9 mouse cellular contexts compared by ENCODE assay signal in the genomic region with DNA sequence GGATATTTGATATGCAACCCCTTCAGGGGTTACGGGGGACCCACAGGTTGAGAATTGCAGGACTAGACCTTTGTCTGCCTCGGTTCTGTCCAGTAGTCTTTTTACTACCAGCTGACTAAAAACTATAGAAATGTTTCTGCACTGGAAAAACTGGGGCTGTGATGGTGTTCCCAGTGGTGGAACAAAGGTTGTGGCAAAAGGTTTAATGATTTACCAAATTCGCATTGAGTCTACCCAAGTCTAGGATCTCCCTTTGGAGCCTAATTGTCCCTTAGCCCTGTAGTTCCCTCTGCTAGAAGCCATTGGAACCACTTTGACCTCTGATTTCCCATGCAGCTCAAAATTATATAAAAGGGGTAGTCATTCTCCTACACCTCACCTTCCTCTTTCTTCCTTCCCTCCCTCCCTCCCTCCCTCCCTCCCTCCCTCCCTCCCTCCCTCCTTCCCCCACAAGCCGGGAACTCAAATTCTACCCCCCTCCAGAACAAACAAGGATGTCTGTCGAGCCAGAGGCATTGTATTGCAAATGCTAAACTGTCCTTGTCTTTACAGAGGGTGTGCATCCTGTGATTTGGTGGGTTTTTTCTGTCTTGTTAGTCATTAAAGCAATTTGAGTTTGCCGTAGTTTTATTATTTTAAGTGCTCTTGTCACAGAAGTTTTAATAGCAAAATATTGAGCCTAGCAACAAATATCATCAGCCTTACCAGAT. TPM values are rescaled to one million over a fixed set of nuclear protein-coding genes. Genes with fewer than 3 reads are reported as not detected.
A peak's percentile ranks its signal among the peaks of the same experiment; 100 is the strongest.
DNase-seq lines count a peak whose midpoint lies in the region; ATAC-seq and TF ChIP-seq lines count a peak whose summit lies in the region.
"Had no signal": no experiment of that assay in that cellular context is flagged by ENCODE, and none has a peak within 500 bp of the region (broad histone marks: within the 10 kb centered on the region; RNA-seq: fewer than 3 reads in every experiment).

No protein-coding gene starts in this region.

- peak overlapping the region; percentile 86 for H3K4me3 ChIP-seq in heart, embryonic 13.5 days
- H3K4me3 ChIP-seq in myocyte: peak overlapping the region; percentile 65

- H3K4me2 ChIP-seq in heart, embryonic 13.5 days: peak overlapping the region; percentile 86
- H3K4me2 ChIP-seq in myocyte (ENCODE audit: low read depth): peak overlapping the region; percentile 76

- H3ac ChIP-seq in myocyte (ENCODE audit: control insufficient read depth, insufficient read length): no peak overlapping the region

- ATAC-seq in heart, embryonic 13.5 days (ENCODE audit: extremely low read depth, insufficient number of reproducible peaks, low FRiP score, low TSS enrichment): no peak
- no peak for ATAC-seq in inflammation-experienced regulatory T-cells, adult 6 months
- ATAC-seq: Patski had no signal

- no peak overlapping the region for H3K27ac ChIP-seq in heart, embryonic 13.5 days (replicated peaks)

- intact Hi-C loops in heart, postnatal 25 days (cut with DNase I): loop anchor here (5.0 to 10.0 kb wide), 3 partner anchors 40 to 192 kb away; a partner anchor contains a TSS

- peaks cover 31% of the 10 kb centered on the region for H3K4me1 ChIP-seq in heart, embryonic 13.5 days

- H3K36me3 ChIP-seq in heart, embryonic 13.5 days: peaks cover 12% of the 10 kb centered on the region
- peaks cover 2% of the 10 kb centered on the region for H3K36me3 ChIP-seq in myocyte (ENCODE audit: control insufficient read depth, insufficient read depth)

- peak overlapping the region; percentile 96 for H3K9ac ChIP-seq in heart, embryonic 13.5 days

- no peaks in the 10 kb centered on the region for H3K27me3 ChIP-seq in heart, embryonic 13.5 days (replicated peaks)
- H3K27me3 ChIP-seq in myocyte (ENCODE audit: control insufficient read depth, insufficient read depth, insufficient read length): no peaks in the 10 kb centered on the region
- H3K27me3 ChIP-seq: Patski had no signal

- DNase-seq in heart, postnatal 25 days (ENCODE audit: low spot score): no peak
- DNase-seq in embryo, embryonic 9.5 days (ENCODE audit: extremely low spot score): peak; percentile 14
- DNase-seq in kidney, adult 8-10 months: peak; percentile 64 to 88
- DNase-seq in cerebellum, postnatal 36 days: no peak
- no peak for DNase-seq in right cerebral cortex, adult 2 months (ENCODE audit: low spot score in 2 of 2)

- WGBS in heart, embryonic 13.5 days: 33% methylated on average over 5 of the region's 6 CpGs

- peaks cover 66% of the 10 kb centered on the region for H3K79me2 ChIP-seq in myocyte (ENCODE audit: control insufficient read depth, insufficient read depth)

- TF ChIP-seq POLR2A in myocyte (IDR thresholded peaks at IDR 0.05; ENCODE audit: insufficient read length, low read depth): no peak

- no peaks in the 10 kb centered on the region for H3K9me3 ChIP-seq in heart, embryonic 13.5 days

TF ChIP-seq in myocyte, 11 proteins besides CTCF, POLR2A, EP300 and RAD21:
- TF ChIP-seq USF1 (IDR thresholded peaks at IDR 0.05; ENCODE audit: low read depth) (no peak), MYOG (IDR thresholded peaks at IDR 0.05; ENCODE audit: control insufficient read depth in 1 of 3, insufficient read depth in 1 of 3, insufficient read length in 2 of 3, low read depth in 2 of 3) (no peak), TCF3 (IDR thresholded peaks at IDR 0.05; ENCODE audit: insufficient read length, low read depth) (no peak), MYOD1 (IDR thresholded peaks at IDR 0.05; ENCODE audit: control insufficient read depth in 1 of 3, insufficient read length in 2 of 3, low read depth in 2 of 3) (no peak), CEBPB (IDR thresholded peaks at IDR 0.05; ENCODE audit: insufficient read depth, poor library complexity, severe bottlenecking) (no peak), MAX (IDR thresholded peaks at IDR 0.05; ENCODE audit: low read depth) (no peak), TCF12 (IDR thresholded peaks at IDR 0.05; ENCODE audit: insufficient read depth, poor library complexity, severe bottlenecking) (no peak), POLR2AphosphoS2 (IDR thresholded peaks at IDR 0.05; ENCODE audit: insufficient read length, low read depth) (no peak), E2F4 (IDR thresholded peaks at IDR 0.05; ENCODE audit: insufficient read depth) (no peak), REST (IDR thresholded peaks at IDR 0.05; ENCODE audit: insufficient read depth, insufficient read length) (no peak), SRF (IDR thresholded peaks at IDR 0.05; ENCODE audit: control insufficient read depth, insufficient read length, low read depth) (no peak)

RNA-seq across cellular contexts. Expression of a gene that starts 2.0 kb away (rescaled TPM):
- 56.0 and 56.9 TPM in 2 replicates for polyA plus RNA-seq in heart, embryonic 13.5 days (2015; fragmentation: Nextera tagmentation; extraction: Ambion mirVana)
- 100 to 1,000 TPM; 126 to 142 TPM for total RNA-seq in heart, postnatal 25 days (2021)
- 95.8 TPM for polyA plus RNA-seq in myocyte (2012; fragmentation: generic; extraction: Trizol)
- polyA plus RNA-seq in inflammation-experienced regulatory T-cells, adult 6 months (2017; shearing (Covaris generic)): 10 to 100 TPM; 31.7 to 40.9 (median 36.1) TPM

RNA-seq across cellular contexts. Expression of a gene that starts 2.2 kb away (rescaled TPM):
- polyA plus RNA-seq in heart, embryonic 13.5 days (2015; fragmentation: Nextera tagmentation; extraction: Ambion mirVana): 5.9 and 7.3 TPM in 2 replicates
- 1 to 10 TPM; 8.3 to 8.4 TPM for total RNA-seq in heart, postnatal 25 days (2021)
- 2.6 TPM for polyA plus RNA-seq in myocyte (2012; fragmentation: generic; extraction: Trizol)
- 10 to 100 TPM in 1 of 3 experiments, 1 to 10 TPM in 2; 6.5 to 11.2 (median 9.5) TPM for polyA plus RNA-seq in inflammation-experienced regulatory T-cells, adult 6 months (2017; shearing (Covaris generic))

RNA-seq across cellular contexts. Expression of a gene that starts 42.7 kb away (rescaled TPM):
- polyA plus RNA-seq in heart, embryonic 13.5 days (2015; fragmentation: Nextera tagmentation; extraction: Ambion mirVana): not detected in 2 replicates
- total RNA-seq in heart, postnatal 25 days (2021): not detected
- polyA plus RNA-seq in myocyte (2012; fragmentation: generic; extraction: Trizol): not detected
- not detected for polyA plus RNA-seq in inflammation-experienced regulatory T-cells, adult 6 months (2017; shearing (Covaris generic))
- polyA plus RNA-seq: Patski had no signal

Comparison
In these comparisons a context has a peak if more than half of its experiments do, and no peak if none do; other contexts are left out.
1. DNase-seq: peak in embryo, embryonic 9.5 days (single experiment) and kidney, adult 8-10 months (2 of 2); none in heart, postnatal 25 days (single experiment), cerebellum, postnatal 36 days (0 of 2) and right cerebral cortex, adult 2 months (0 of 2).